Mouse (Mus musculus): ENCODE measurements around the gene Apoc1. TPM values are rescaled to one million over a fixed set of nuclear protein-coding genes. Genes with fewer than 3 reads are reported as not detected.
A peak's percentile ranks its signal among the peaks of the same experiment; 100 is the strongest.

The Apoc1 gene
- polyA plus RNA-seq, 1 experiment from 2014 or later, result 79.6 TPM

GRCm38 (mm10) chr7:19678901-19679300 is 13.6 kb downstream of the Apoc1 start:
- no peaks in the 10 kb centered on the region for H3K36me3 ChIP-seq (ENCODE audit: control insufficient read depth, insufficient read depth, low read length)
- DNase-seq (ENCODE audit: low spot score) (no peak), ATAC-seq (ENCODE audit: low FRiP score, low TSS enrichment) (no peak)
- no peak overlapping the region for H3K4me3 ChIP-seq (ENCODE audit: low read depth, low read length)
- 87% methylated on average over 3 of the region's 3 CpGs for WGBS
- no peak overlapping the region for H3K9ac ChIP-seq (ENCODE audit: low read length)
- H3K27me3 ChIP-seq (ENCODE audit: control insufficient read depth, insufficient read depth, low read length), result no peaks in the 10 kb centered on the region
- H3K4me1 ChIP-seq (replicated peaks; ENCODE audit: control insufficient read depth, insufficient read depth), result no peaks in the 10 kb centered on the region
- no peak overlapping the region for H3K27ac ChIP-seq (replicated peaks)
- TF ChIP-seq CTCF (IDR thresholded peaks at IDR 0.05; ENCODE audit: low read depth) (no peak), EP300 (optimal IDR thresholded peaks at IDR 0.05) (no peak)
- no peaks in the 10 kb centered on the region; the same call in 1 of the 2 replicates for H3K9me3 ChIP-seq (ENCODE audit: control insufficient read depth, low read length)
- H3K4me2 ChIP-seq (replicated peaks; ENCODE audit: low read depth), result no peak overlapping the region

GRCm38 (mm10) chr7:19677872-19678271 is 14.6 kb downstream of the Apoc1 start, which contains the start of gene Apoc2:
Gene Apoc2 (minus strand): TSS chr7:19677941.
- Histone ChIP-seq H3K9ac (ENCODE audit: low read length) (no peak within 1 kb of the TSS), H3K36me3 (ENCODE audit: control insufficient read depth, insufficient read depth, low read length) (no peaks in the 10 kb centered on the region), H3K27ac (replicated peaks) (no peak within 1 kb of the TSS), H3K4me1 (replicated peaks; ENCODE audit: control insufficient read depth, insufficient read depth) (no peaks in the 10 kb centered on the region), H3K4me2 (replicated peaks; ENCODE audit: low read depth) (no peak within 1 kb of the TSS), H3K4me3 (ENCODE audit: low read depth, low read length) (no peak within 1 kb of the TSS), H3K9me3 (ENCODE audit: control insufficient read depth, low read length) (no peaks in the 10 kb centered on the region; the same call in 1 of the 2 replicates), H3K27me3 (ENCODE audit: control insufficient read depth, insufficient read depth, low read length) (no peaks in the 10 kb centered on the region)
- WGBS, result 56% methylated on average over 8 of the region's 8 CpGs
- DNase-seq (ENCODE audit: low spot score), result peak; percentile 35
- TF ChIP-seq EP300 (optimal IDR thresholded peaks at IDR 0.05) (no peak), CTCF (IDR thresholded peaks at IDR 0.05; ENCODE audit: low read depth) (no peak)
- peak; percentile 66 for ATAC-seq (ENCODE audit: low FRiP score, low TSS enrichment)

- TF ChIP-seq EP300 (optimal IDR thresholded peaks at IDR 0.05) (no peak), CTCF (IDR thresholded peaks at IDR 0.05; ENCODE audit: low read depth) (no peak)
- WGBS, result 67% methylated on average over 1 of the region's 1 CpGs
- H3K27ac ChIP-seq (replicated peaks), result no peak overlapping the region
- H3K9me3 ChIP-seq (ENCODE audit: control insufficient read depth, low read length), result no peaks in the 10 kb centered on the region; the same call in 1 of the 2 replicates
- ATAC-seq (ENCODE audit: low FRiP score, low TSS enrichment) (no peak), DNase-seq (ENCODE audit: low spot score) (no peak)
- H3K4me1 ChIP-seq (replicated peaks; ENCODE audit: control insufficient read depth, insufficient read depth), result no peaks in the 10 kb centered on the region
- no peaks in the 10 kb centered on the region for H3K27me3 ChIP-seq (ENCODE audit: control insufficient read depth, insufficient read depth, low read length)
- no peak overlapping the region for H3K4me2 ChIP-seq (replicated peaks; ENCODE audit: low read depth)
- no peaks in the 10 kb centered on the region for H3K36me3 ChIP-seq (ENCODE audit: control insufficient read depth, insufficient read depth, low read length)
- no peak overlapping the region for H3K9ac ChIP-seq (ENCODE audit: low read length)
- H3K4me3 ChIP-seq (ENCODE audit: low read depth, low read length), result no peak overlapping the region
Measured at GRCm38 (mm10) chr7:19676662-19677061, 15.8 kb downstream of the Apoc1 start.

- WGBS, result 73% methylated on average over 10 of the region's 10 CpGs
- Histone ChIP-seq H3K27ac (replicated peaks) (no peak overlapping the region), H3K4me1 (replicated peaks; ENCODE audit: control insufficient read depth, insufficient read depth) (no peaks in the 10 kb centered on the region)
Measured at GRCm38 (mm10) chr7:19675824-19676223, 16.6 kb downstream of the Apoc1 start.

GRCm38 (mm10) chr7:19673083-19673699 is 19.3 kb downstream of the Apoc1 start:
- Histone ChIP-seq H3K27ac (replicated peaks) (no peak overlapping the region), H3K9ac (ENCODE audit: low read length) (no peak overlapping the region), H3K4me3 (ENCODE audit: low read depth, low read length) (no peak overlapping the region), H3K27me3 (ENCODE audit: control insufficient read depth, insufficient read depth, low read length) (no peaks in the 10 kb centered on the region), H3K4me1 (replicated peaks; ENCODE audit: control insufficient read depth, insufficient read depth) (no peaks in the 10 kb centered on the region), H3K4me2 (replicated peaks; ENCODE audit: low read depth) (no peak overlapping the region), H3K36me3 (ENCODE audit: control insufficient read depth, insufficient read depth, low read length) (no peaks in the 10 kb centered on the region), H3K9me3 (ENCODE audit: control insufficient read depth, low read length) (no peaks in the 10 kb centered on the region; the same call in 1 of the 2 replicates)
- TF ChIP-seq EP300 (optimal IDR thresholded peaks at IDR 0.05), result no peak
- no peak for TF ChIP-seq CTCF (IDR thresholded peaks at IDR 0.05; ENCODE audit: low read depth)
- 47% methylated on average over 14 of the region's 14 CpGs for WGBS
- no peak for DNase-seq (ENCODE audit: low spot score)
- no peak for ATAC-seq (ENCODE audit: low FRiP score, low TSS enrichment)

More at GRCm38 (mm10) chr7:19675824-19676223, 16.6 kb downstream of the Apoc1 start:
- Histone ChIP-seq H3K27me3 (ENCODE audit: control insufficient read depth, insufficient read depth, low read length) (no peaks in the 10 kb centered on the region), H3K4me2 (replicated peaks; ENCODE audit: low read depth) (no peak overlapping the region), H3K9me3 (ENCODE audit: control insufficient read depth, low read length) (no peaks in the 10 kb centered on the region; the same call in 1 of the 2 replicates), H3K4me3 (ENCODE audit: low read depth, low read length) (no peak overlapping the region), H3K36me3 (ENCODE audit: control insufficient read depth, insufficient read depth, low read length) (no peaks in the 10 kb centered on the region), H3K9ac (ENCODE audit: low read length) (no peak overlapping the region)
- ATAC-seq (ENCODE audit: low FRiP score, low TSS enrichment) (no peak), DNase-seq (ENCODE audit: low spot score) (no peak)
- no peak for TF ChIP-seq CTCF (IDR thresholded peaks at IDR 0.05; ENCODE audit: low read depth)
- no peak for TF ChIP-seq EP300 (optimal IDR thresholded peaks at IDR 0.05)

GRCm38 (mm10) chr7:19671511-19671910 is 20.9 kb downstream of the Apoc1 start:
- DNase-seq (ENCODE audit: low spot score), result no peak
- no peaks in the 10 kb centered on the region for H3K9me3 ChIP-seq (ENCODE audit: control insufficient read depth, low read length)
- WGBS, result 68% methylated on average over 10 of the region's 10 CpGs
- no peak overlapping the region for H3K9ac ChIP-seq (ENCODE audit: low read length)
- no peak overlapping the region for H3K27ac ChIP-seq (replicated peaks)
- no peaks in the 10 kb centered on the region for H3K4me1 ChIP-seq (replicated peaks; ENCODE audit: control insufficient read depth, insufficient read depth)
- no peak overlapping the region for H3K4me3 ChIP-seq (ENCODE audit: low read depth, low read length)
- TF ChIP-seq CTCF (IDR thresholded peaks at IDR 0.05; ENCODE audit: low read depth) (no peak), EP300 (optimal IDR thresholded peaks at IDR 0.05) (no peak)
- H3K36me3 ChIP-seq (ENCODE audit: control insufficient read depth, insufficient read depth, low read length), result no peaks in the 10 kb centered on the region
- no peaks in the 10 kb centered on the region for H3K27me3 ChIP-seq (ENCODE audit: control insufficient read depth, insufficient read depth, low read length)
- ATAC-seq (ENCODE audit: low FRiP score, low TSS enrichment), result no peak
- no peak overlapping the region for H3K4me2 ChIP-seq (replicated peaks; ENCODE audit: low read depth)
